Mouse (Mus musculus) heart, embryonic 16.5 days (tissue): ENCODE results near the gene Htr7. TPM values are rescaled to one million over a fixed set of nuclear protein-coding genes. Genes with fewer than 3 reads are reported as not detected.

Experiments used
- ATAC-seq: fragments of 200-750 bp; cut with Nextera tagmentation; replicated peaks from 2 replicates; pipeline ENCODE4 v1.8.0; 2017; ENCODE audit warnings: moderate number of reproducible peaks; ENCODE audit not compliant: insufficient read depth, low FRiP score; ENCODE audit errors: extremely low read depth
- H3K27ac ChIP-seq: fragments of 300-500 bp; sonication (generic); 2 replicates; pipeline ENCODE4 v1.5.1; 2014; ENCODE audit warnings: mild to moderate bottlenecking, low read length, control low read depth, moderate library complexity
- H3K27me3 ChIP-seq: fragments of 300-500 bp; sonication (generic); 2 replicates; pipeline ENCODE4 v1.6.1; 2014; ENCODE audit warnings: low read length, mixed read lengths; ENCODE audit not compliant: control insufficient read depth, insufficient read depth
- H3K36me3 ChIP-seq: fragments of 300-500 bp; sonication (generic); 2 replicates; pipeline ENCODE4 v1.6.1; 2014; ENCODE audit not compliant: control insufficient read depth, insufficient read depth
- H3K4me1 ChIP-seq: fragments of 300-500 bp; sonication (generic); 2 replicates; pipeline ENCODE4 v1.6.1; 2014; ENCODE audit warnings: low read length, mixed read lengths; ENCODE audit not compliant: control insufficient read depth, insufficient read depth
- H3K4me2 ChIP-seq: fragments of 300-500 bp; sonication (generic); 2 replicates; pipeline ENCODE4 v1.6.1; 2014; ENCODE audit warnings: low read depth, mild to moderate bottlenecking, control low read depth, low read length
- H3K4me3 ChIP-seq: fragments of 300-500 bp; sonication (generic); 2 replicates; pipeline ENCODE4 v1.5.1; 2014; ENCODE audit warnings: mild to moderate bottlenecking, control low read depth, low read length
- H3K9ac ChIP-seq: fragments of 300-500 bp; sonication (generic); 2 replicates; pipeline ENCODE4 v1.6.1; 2014; ENCODE audit warnings: low read length, control low read depth
- H3K9me3 ChIP-seq: fragments of 300-500 bp; sonication (generic); replicated peaks from 2 replicates; pipeline ENCODE4 v1.6.1; 2016; ENCODE audit warnings: low read length; ENCODE audit not compliant: control insufficient read depth
- WGBS: fragments of 180-500 bp; shearing (Covaris S2); extraction: QIAGEN DNeasy Blood & Tissue Kit; methylation state at CpG from one replicate; pipeline ENCODE4 v1.1.7; 2014; 5-methylcytosine and 5-hydroxymethylcytosine counted together
- polyA plus RNA-seq: library from polyadenylated mRNA; unstranded; fragments of >200 nt; fragmentation: Nextera tagmentation; extraction: Ambion mirVana; gene quantifications from 2 replicates; pipeline ENCODE4 v1.2.1, GENCODE M21; 2015

The Htr7 gene
- 0.20 and 0.74 TPM in 2 replicates for polyA plus RNA-seq

- H3K9ac ChIP-seq = peak within 1 kb of the TSS; percentile 52
- peaks cover 5% of the 10 kb centered on the region; the same call in 1 of the 2 replicates for H3K4me1 ChIP-seq
- under 1% methylated on average over 74 of the region's 86 CpGs for WGBS
- no peak within 1 kb of the TSS for H3K27ac ChIP-seq
- ATAC-seq = peak; percentile 72
- H3K27me3 ChIP-seq = peaks cover 44% of the 10 kb centered on the region
- peak within 1 kb of the TSS; percentile 66 for H3K4me3 ChIP-seq
- no peaks in the 10 kb centered on the region for H3K9me3 ChIP-seq
- no peaks in the 10 kb centered on the region for H3K36me3 ChIP-seq
- H3K4me2 ChIP-seq = peak within 1 kb of the TSS; percentile 92
These were observed at the start of gene Htr7 for GRCm38 (mm10) chr19:36057231-36057811. Gene Htr7 (minus strand): TSS chr19:36057507.

GRCm38 (mm10) chr19:36103909-36104308 is 46.6 kb upstream of the Htr7 start:
- no peak overlapping the region for H3K27ac ChIP-seq
- H3K9ac ChIP-seq = no peak overlapping the region
- no peaks in the 10 kb centered on the region for H3K4me1 ChIP-seq
- no peaks in the 10 kb centered on the region for H3K9me3 ChIP-seq
- no peak for ATAC-seq
- no peak overlapping the region for H3K4me3 ChIP-seq
- H3K4me2 ChIP-seq = no peak overlapping the region
- peaks cover 10% of the 10 kb centered on the region for H3K36me3 ChIP-seq
- H3K27me3 ChIP-seq = no peaks in the 10 kb centered on the region
- WGBS = 84% methylated on average over 5 of the region's 5 CpGs

- Histone ChIP-seq H3K27ac (no peak overlapping the region), H3K27me3 (no peaks in the 10 kb centered on the region)
These were observed 41.6 kb upstream of the Htr7 start for GRCm38 (mm10) chr19:36098916-36099315.

GRCm38 (mm10) chr19:36098265-36098664 is 41.0 kb upstream of the Htr7 start:
- H3K36me3 ChIP-seq = peaks cover 10% of the 10 kb centered on the region
- no peaks in the 10 kb centered on the region for H3K4me1 ChIP-seq
- H3K27me3 ChIP-seq = no peaks in the 10 kb centered on the region
- H3K27ac ChIP-seq = no peak overlapping the region
- 86% methylated on average over 1 of the region's 1 CpGs for WGBS
- H3K9me3 ChIP-seq = no peaks in the 10 kb centered on the region
- H3K9ac ChIP-seq = no peak overlapping the region
- H3K4me2 ChIP-seq = no peak overlapping the region
- H3K4me3 ChIP-seq = no peak overlapping the region
- ATAC-seq = no peak

More at GRCm38 (mm10) chr19:36098916-36099315, 41.6 kb upstream of the Htr7 start:
- 90% methylated on average over 7 of the region's 7 CpGs for WGBS
- no peak overlapping the region for H3K4me2 ChIP-seq
- no peaks in the 10 kb centered on the region for H3K4me1 ChIP-seq
- no peak overlapping the region for H3K9ac ChIP-seq
- no peak overlapping the region for H3K4me3 ChIP-seq
- H3K36me3 ChIP-seq = peaks cover 10% of the 10 kb centered on the region
- H3K9me3 ChIP-seq = no peaks in the 10 kb centered on the region
- ATAC-seq = no peak

- H3K4me2 ChIP-seq = no peak overlapping the region
- H3K9me3 ChIP-seq = no peaks in the 10 kb centered on the region
- H3K9ac ChIP-seq = no peak overlapping the region
- no peaks in the 10 kb centered on the region for H3K4me1 ChIP-seq
- H3K27me3 ChIP-seq = no peaks in the 10 kb centered on the region
- ATAC-seq = no peak
- H3K4me3 ChIP-seq = no peak overlapping the region
- H3K36me3 ChIP-seq = peaks cover 11% of the 10 kb centered on the region
- 81% methylated on average over 3 of the region's 3 CpGs for WGBS
- H3K27ac ChIP-seq = no peak overlapping the region
These were observed 39.9 kb upstream of the Htr7 start for GRCm38 (mm10) chr19:36097194-36097593.

- H3K27ac ChIP-seq = no peak overlapping the region
- H3K9ac ChIP-seq = no peak overlapping the region
- H3K4me1 ChIP-seq = no peaks in the 10 kb centered on the region
- no peak overlapping the region for H3K4me2 ChIP-seq
- peaks cover 20% of the 10 kb centered on the region for H3K36me3 ChIP-seq
- no peak overlapping the region for H3K4me3 ChIP-seq
- H3K27me3 ChIP-seq = no peaks in the 10 kb centered on the region
- whole genome bisulfite sequencing = 34% methylated on average over 5 of the region's 5 CpGs
- ATAC-seq = 0 out of 2 replicates have a peak, but pooled peaks have one; percentile 28
- H3K9me3 ChIP-seq = no peaks in the 10 kb centered on the region
These were observed 33.5 kb upstream of the Htr7 start for GRCm38 (mm10) chr19:36090781-36091180.

GRCm38 (mm10) chr19:36083262-36084225 is 26.2 kb upstream of the Htr7 start, which contains the start of gene Rpp30:
Gene Rpp30 (plus strand): TSS chr19:36083716.
- Histone ChIP-seq H3K9me3 (no peaks in the 10 kb centered on the region), H3K36me3 (peaks cover 7% of the 10 kb centered on the region), H3K27me3 (no peaks in the 10 kb centered on the region), H3K4me3 (peak within 1 kb of the TSS; percentile 64), H3K27ac (peak within 1 kb of the TSS; percentile 40; the same call in 1 of the 2 replicates), H3K4me2 (peak within 1 kb of the TSS; percentile 94), H3K9ac (peak within 1 kb of the TSS; percentile 76), H3K4me1 (peaks cover 8% of the 10 kb centered on the region)
- WGBS = 1% methylated on average over 34 of the region's 34 CpGs
- peak; percentile 91 for ATAC-seq

GRCm38 (mm10) chr19:36082606-36083261 is 25.4 kb upstream of the Htr7 start:
- 46% methylated on average over 7 of the region's 7 CpGs for WGBS
- H3K36me3 ChIP-seq = no peaks in the 10 kb centered on the region
- peak; percentile 75; the same call in 1 of the 2 replicates for ATAC-seq
- peak overlapping the region; percentile 64 for H3K4me3 ChIP-seq
- peak overlapping the region; percentile 94 for H3K4me2 ChIP-seq
- peaks cover 8% of the 10 kb centered on the region for H3K4me1 ChIP-seq
- no peaks in the 10 kb centered on the region for H3K27me3 ChIP-seq
- H3K9ac ChIP-seq = peak overlapping the region; percentile 76
- H3K27ac ChIP-seq = peak overlapping the region; percentile 40; the same call in 1 of the 2 replicates
- no peaks in the 10 kb centered on the region for H3K9me3 ChIP-seq
